Mouse (Mus musculus) spleen, adult 2 months (tissue): ENCODE results near the gene Cntnap2.

ENCODE experiments used
- CTCF ChIP-seq: fragments of 200-500 bp; IDR thresholded peaks from 2 replicates; pipeline ENCODE4 v1.5.1; 2011; ENCODE audit warnings: mild to moderate bottlenecking, inconsistent platforms; ENCODE audit not compliant: insufficient read depth, insufficient read length, insufficient replicate concordance; ENCODE audit errors: extremely low read depth
- POLR2A ChIP-seq: fragments of 200-500 bp; IDR thresholded peaks from 2 replicates; pipeline ENCODE4 v1.6.1; 2011; ENCODE audit warnings: low read depth, low read length, inconsistent platforms

DNA sequence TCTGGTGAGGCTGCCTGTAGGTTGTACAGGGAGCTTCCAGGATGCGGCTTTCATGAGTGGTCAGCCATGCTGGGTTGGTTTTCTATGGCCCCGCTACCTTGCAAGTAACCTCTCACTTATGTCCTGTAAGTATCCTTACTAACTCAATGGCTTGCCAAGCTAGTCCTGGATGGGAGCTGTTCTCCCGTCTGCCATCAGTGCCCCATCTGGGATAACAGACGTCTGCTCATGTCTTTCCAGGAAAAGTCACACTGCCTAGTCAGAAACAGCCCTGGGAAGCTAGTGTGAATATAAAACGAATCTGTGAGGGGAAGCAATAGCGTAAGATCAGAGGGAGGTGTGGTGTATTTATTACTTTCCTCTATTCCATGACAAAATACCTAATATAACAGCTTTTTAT lies 2172.4 kb downstream of the Cntnap2 start:
- TF ChIP-seq CTCF, result no peak
- no peak for TF ChIP-seq POLR2A
